Mouse (Mus musculus) monocyte, adult 2 months (primary cell): ENCODE data around the gene Tppp3.

Experiments used
- DNase-seq, 2 experiments: peaks; one replicate each; pipeline ENCODE4 v3.0.0; 2022; ENCODE audit warnings: low spot score in 2 of 2, low read depth in 1 of 2

Gene Tppp3

GRCm38 (mm10) chr8:105434136-105434535, 37.2 kb downstream of the Tppp3 start:
- DNase-seq: no peak

- DNase-seq: no peak
Measured at GRCm38 (mm10) chr8:105433511-105433910, 37.8 kb downstream of the Tppp3 start.

GRCm38 (mm10) chr8:105433021-105433420, 38.3 kb downstream of the Tppp3 start:
- no peak for DNase-seq

- no peak for DNase-seq
Measured at GRCm38 (mm10) chr8:105431743-105432515, 39.4 kb downstream of the Tppp3 start.

- no peak for DNase-seq
Measured at GRCm38 (mm10) chr8:105426878-105427277, 44.4 kb downstream of the Tppp3 start.

- DNase-seq: no peak
Measured at GRCm38 (mm10) chr8:105422006-105422405, 49.3 kb downstream of the Tppp3 start.

- DNase-seq: no peak
Measured at GRCm38 (mm10) chr8:105419800-105420199, 51.5 kb downstream of the Tppp3 start.

GRCm38 (mm10) chr8:105418992-105419391, 52.3 kb downstream of the Tppp3 start:
- no peak for DNase-seq
